15 mouse cellular contexts compared by ENCODE assay signal in genomic region chrX:10539009-10539408, GRCm38 (mm10). TPM values are rescaled to one million over a fixed set of nuclear protein-coding genes. Genes with fewer than 3 reads are reported as not detected.
DNase-seq lines count a peak whose midpoint lies in the region; ATAC-seq and TF ChIP-seq lines count a peak whose summit lies in the region.
"Had no signal": no experiment of that assay in that cellular context is flagged by ENCODE, and none has a peak within 500 bp of the region (broad histone marks: within the 10 kb centered on the region; RNA-seq: fewer than 3 reads in every experiment).

No protein-coding gene starts in this region.

- no peak overlapping the region for H3K4me2 ChIP-seq in intestine, embryonic 15.5 days (replicated peaks)
- no peak overlapping the region for H3K4me2 ChIP-seq in intestine, postnatal 0 days (replicated peaks; ENCODE audit: low read depth)
- H3K4me2 ChIP-seq in stomach, embryonic 15.5 days: no peak overlapping the region
- H3K4me2 ChIP-seq in forebrain, embryonic 14.5 days (ENCODE audit: low read length): no peak overlapping the region
- H3K4me2 ChIP-seq: forebrain, embryonic 15.5 days; hindbrain, embryonic 13.5 days had no signal

- DNase-seq in urinary bladder, postnatal 14 days (ENCODE audit: low spot score): peak; percentile 66
- DNase-seq in urinary bladder, adult 2 months (ENCODE audit: low spot score): no peak
- DNase-seq in kidney, postnatal 4 days: peak; percentile 7 to 28
- DNase-seq in forebrain, embryonic 14.5 days (ENCODE audit: low spot score): no peak
- DNase-seq: adrenal gland, adult 2 months; cerebellum, adult 18-20 months; layer of hippocampus, adult 9-11 months had no signal

- ATAC-seq in intestine, embryonic 15.5 days: peak; percentile 61; the same call in 1 of the 2 replicates
- ATAC-seq in intestine, postnatal 0 days: no peak
- ATAC-seq in stomach, embryonic 15.5 days (ENCODE audit: insufficient read depth, low FRiP score, low read depth): peak; percentile 39; the same call in 1 of the 2 replicates
- no peak for ATAC-seq in forebrain, embryonic 14.5 days
- ATAC-seq in frontal cortex, adult (ENCODE audit: low TSS enrichment): no peak
- ATAC-seq: forebrain, embryonic 15.5 days had no signal

- TF ChIP-seq CTCF in intestine, postnatal 0 days (IDR thresholded peaks at IDR 0.05; ENCODE audit: low read depth): no peak

- H3K27ac ChIP-seq in intestine, embryonic 15.5 days: no peak overlapping the region
- no peak overlapping the region for H3K27ac ChIP-seq in intestine, postnatal 0 days (ENCODE audit: low read depth, low read length)
- H3K27ac ChIP-seq in stomach, embryonic 15.5 days: peak overlapping the region; percentile 35; the same call in 1 of the 2 replicates
- no peak overlapping the region for H3K27ac ChIP-seq in forebrain, embryonic 14.5 days (ENCODE audit: low read depth, low read length)
- H3K27ac ChIP-seq: forebrain, embryonic 15.5 days; hindbrain, embryonic 13.5 days; macrophage had no signal

- H3K9me3 ChIP-seq in intestine, embryonic 15.5 days: no peaks in the 10 kb centered on the region
- no peaks in the 10 kb centered on the region for H3K9me3 ChIP-seq in intestine, postnatal 0 days (ENCODE audit: control insufficient read depth)
- no peaks in the 10 kb centered on the region for H3K9me3 ChIP-seq in stomach, embryonic 15.5 days
- no peaks in the 10 kb centered on the region for H3K9me3 ChIP-seq in forebrain, embryonic 14.5 days (replicated peaks; ENCODE audit: control insufficient read depth, low read length)
- H3K9me3 ChIP-seq: forebrain, embryonic 15.5 days; G1E; hindbrain, embryonic 13.5 days had no signal

- H3K9ac ChIP-seq in intestine, embryonic 15.5 days: no peak overlapping the region
- H3K9ac ChIP-seq in intestine, postnatal 0 days (ENCODE audit: low read depth, low read length): no peak overlapping the region
- H3K9ac ChIP-seq in stomach, embryonic 15.5 days: no peak overlapping the region
- H3K9ac ChIP-seq in forebrain, embryonic 14.5 days (ENCODE audit: low read length): no peak overlapping the region
- H3K9ac ChIP-seq: forebrain, embryonic 15.5 days; hindbrain, embryonic 13.5 days had no signal

- H3K27me3 ChIP-seq in intestine, embryonic 15.5 days (replicated peaks): no peaks in the 10 kb centered on the region
- H3K27me3 ChIP-seq in intestine, postnatal 0 days (replicated peaks; ENCODE audit: control insufficient read depth, insufficient read depth, low read length): no peaks in the 10 kb centered on the region
- H3K27me3 ChIP-seq in stomach, embryonic 15.5 days (replicated peaks): no peaks in the 10 kb centered on the region
- H3K27me3 ChIP-seq in forebrain, embryonic 14.5 days (replicated peaks; ENCODE audit: control insufficient read depth, insufficient read depth, low read length): no peaks in the 10 kb centered on the region
- H3K27me3 ChIP-seq: forebrain, embryonic 15.5 days; hindbrain, embryonic 13.5 days had no signal

- 59% methylated on average over 2 of the region's 2 CpGs for WGBS in intestine, embryonic 15.5 days
- 59% methylated on average over 2 of the region's 2 CpGs for WGBS in intestine, postnatal 0 days
- 56% methylated on average over 2 of the region's 2 CpGs for WGBS in stomach, embryonic 15.5 days
- 64% methylated on average over 2 of the region's 2 CpGs for WGBS in forebrain, embryonic 14.5 days

- no peak overlapping the region for H3K4me3 ChIP-seq in intestine, embryonic 15.5 days (replicated peaks)
- H3K4me3 ChIP-seq in intestine, postnatal 0 days (ENCODE audit: low read depth, low read length): no peak overlapping the region
- H3K4me3 ChIP-seq in stomach, embryonic 15.5 days (replicated peaks): no peak overlapping the region
- no peak overlapping the region for H3K4me3 ChIP-seq in forebrain, embryonic 14.5 days (ENCODE audit: low read depth, low read length)
- H3K4me3 ChIP-seq: forebrain, embryonic 15.5 days; hindbrain, embryonic 13.5 days had no signal

- 0 out of 2 replicates have a peak, but pooled peaks cover 3% of the 10 kb centered on the region for H3K4me1 ChIP-seq in intestine, embryonic 15.5 days (replicated peaks)
- no peaks in the 10 kb centered on the region for H3K4me1 ChIP-seq in intestine, postnatal 0 days (replicated peaks; ENCODE audit: control insufficient read depth, insufficient read depth, low read length)
- H3K4me1 ChIP-seq in stomach, embryonic 15.5 days: no peaks in the 10 kb centered on the region
- 0 out of 2 replicates have a peak, but pooled peaks cover 4% of the 10 kb centered on the region for H3K4me1 ChIP-seq in forebrain, embryonic 14.5 days (ENCODE audit: control insufficient read depth, insufficient read depth, low read length)
- H3K4me1 ChIP-seq: hindbrain, embryonic 13.5 days had no signal

- no peaks in the 10 kb centered on the region for H3K36me3 ChIP-seq in intestine, embryonic 15.5 days
- H3K36me3 ChIP-seq in intestine, postnatal 0 days (ENCODE audit: control insufficient read depth, insufficient read depth): no peaks in the 10 kb centered on the region
- H3K36me3 ChIP-seq in stomach, embryonic 15.5 days: no peaks in the 10 kb centered on the region
- H3K36me3 ChIP-seq in forebrain, embryonic 14.5 days (ENCODE audit: control insufficient read depth, insufficient read depth, low read length): no peaks in the 10 kb centered on the region
- H3K36me3 ChIP-seq: forebrain, embryonic 15.5 days; G1E; hindbrain, embryonic 13.5 days had no signal

RNA-seq across cellular contexts. Expression of gene Tspan7, which starts 54.1 kb away (rescaled TPM):
- 161 and 164 TPM in 2 replicates for polyA plus RNA-seq in intestine, embryonic 15.5 days (2015; fragmentation: Nextera tagmentation; extraction: Ambion mirVana)
- 120 and 125 TPM in 2 replicates for polyA plus RNA-seq in intestine, postnatal 0 days (2015; fragmentation: Nextera tagmentation; extraction: Ambion mirVana)
- polyA plus RNA-seq in urinary bladder, adult 2 months (2012; rRNA removed): 93.6 and 109 TPM in 2 replicates
- 106 and 119 TPM in 2 replicates for polyA plus RNA-seq in stomach, embryonic 15.5 days (2015; fragmentation: Nextera tagmentation; extraction: Ambion mirVana)
- polyA plus RNA-seq in forebrain, embryonic 14.5 days (2014; fragmentation: Nextera tagmentation; extraction: Ambion mirVana): 277 and 328 TPM in 2 replicates
- polyA plus RNA-seq: G1E had no signal

Comparison
In these comparisons a context has a peak if more than half of its experiments do, and no peak if none do; other contexts are left out.
1. ATAC-seq: peak in intestine, embryonic 15.5 days (single experiment) and stomach, embryonic 15.5 days (single experiment); none in intestine, postnatal 0 days (single experiment), forebrain, embryonic 14.5 days (single experiment) and frontal cortex, adult (single experiment).
2. DNase-seq: peak in urinary bladder, postnatal 14 days (single experiment) and kidney, postnatal 4 days (2 of 2); none in urinary bladder, adult 2 months (single experiment) and forebrain, embryonic 14.5 days (single experiment).